Mouse (Mus musculus) natural killer cell, adult 2 months (primary cell): Measurements from ENCODE around the gene Haspin.

Experiments
- DNase-seq, 2 experiments: peaks; one replicate each; pipeline ENCODE4 v3.0.0; 2022; ENCODE audit warnings: low spot score in 2 of 2

The Haspin gene

GRCm38 (mm10) chr11:73090283-73090682 is 47.8 kb downstream of the Haspin start, which contains the start of gene Itgae:
TSS of gene Itgae (plus strand) at chr11:73090583.
- no peak for DNase-seq

- no peak for DNase-seq
Observed at GRCm38 (mm10) chr11:73087700-73088480, 50.2 kb downstream of the Haspin start.
